Mouse (Mus musculus): Measurements from ENCODE around the gene Ncbp3.

DNA sequence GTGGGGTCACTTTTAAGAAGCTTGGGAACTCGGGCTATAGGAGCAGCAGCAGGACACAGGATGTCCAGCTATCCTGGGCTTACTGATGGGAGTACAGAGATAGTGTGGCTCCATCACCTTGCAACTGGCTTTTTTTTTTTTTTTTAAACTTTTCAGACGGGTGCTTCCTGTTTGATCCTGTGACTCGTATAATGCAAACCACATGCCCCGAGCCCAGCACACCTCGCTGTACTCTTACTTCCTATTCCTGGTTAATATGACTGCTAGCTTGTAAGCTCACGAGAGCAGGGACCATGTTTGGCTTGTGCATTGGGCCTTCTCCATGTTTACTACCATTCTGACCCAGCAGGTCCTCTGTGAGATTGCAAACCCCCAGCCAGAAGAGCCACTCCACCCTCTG lies 36.7 kb downstream of the Ncbp3 start:
- TF ChIP-seq POLR2A (IDR thresholded peaks at IDR 0.05; ENCODE audit: insufficient read length, low read depth) (no peak), MAX (IDR thresholded peaks at IDR 0.05; ENCODE audit: low read depth) (no peak), REST (IDR thresholded peaks at IDR 0.05; ENCODE audit: insufficient read depth, insufficient read length) (no peak), MYOD1 (IDR thresholded peaks at IDR 0.05; ENCODE audit: control insufficient read depth in 1 of 3, insufficient read length in 2 of 3, low read depth in 2 of 3) (no peak), E2F4 (IDR thresholded peaks at IDR 0.05; ENCODE audit: insufficient read depth) (no peak), USF1 (IDR thresholded peaks at IDR 0.05; ENCODE audit: low read depth) (no peak), POLR2AphosphoS2 (IDR thresholded peaks at IDR 0.05; ENCODE audit: insufficient read length, low read depth) (no peak), MYOG (IDR thresholded peaks at IDR 0.05; ENCODE audit: control insufficient read depth in 1 of 3, insufficient read depth in 1 of 3, insufficient read length in 2 of 3, low read depth in 2 of 3) (no peak), TCF3 (IDR thresholded peaks at IDR 0.05; ENCODE audit: insufficient read length, low read depth) (no peak)
